Mouse (Mus musculus) liver, embryonic 14.5 days (tissue): ENCODE data around the gene Ankrd52.

Experiments
- CTCF ChIP-seq: IDR thresholded peaks from 2 replicates; pipeline ENCODE4 v1.5.1; 2016; ENCODE audit warnings: antibody characterized with exemption, low read depth, control low read depth
- EP300 ChIP-seq: IDR thresholded peaks from 2 replicates; pipeline ENCODE4 v1.6.1; 2016; ENCODE audit warnings: antibody characterized with exemption, low read depth

- no peak for TF ChIP-seq CTCF
- no peak for TF ChIP-seq EP300
Measured at GRCm38 (mm10) chr10:128370601-128371000, 6.3 kb upstream of the Ankrd52 start.
